Mouse (Mus musculus) spleen, adult 2 months (tissue): Measurements from ENCODE around the gene Cd44.

Experiments used
- CTCF ChIP-seq: fragments of 200-500 bp; IDR thresholded peaks from 2 replicates; pipeline ENCODE4 v1.5.1; 2011; ENCODE audit warnings: mild to moderate bottlenecking, inconsistent platforms; ENCODE audit not compliant: insufficient read depth, insufficient read length, insufficient replicate concordance; ENCODE audit errors: extremely low read depth
- POLR2A ChIP-seq: fragments of 200-500 bp; IDR thresholded peaks from 2 replicates; pipeline ENCODE4 v1.6.1; 2011; ENCODE audit warnings: low read depth, low read length, inconsistent platforms

DNA sequence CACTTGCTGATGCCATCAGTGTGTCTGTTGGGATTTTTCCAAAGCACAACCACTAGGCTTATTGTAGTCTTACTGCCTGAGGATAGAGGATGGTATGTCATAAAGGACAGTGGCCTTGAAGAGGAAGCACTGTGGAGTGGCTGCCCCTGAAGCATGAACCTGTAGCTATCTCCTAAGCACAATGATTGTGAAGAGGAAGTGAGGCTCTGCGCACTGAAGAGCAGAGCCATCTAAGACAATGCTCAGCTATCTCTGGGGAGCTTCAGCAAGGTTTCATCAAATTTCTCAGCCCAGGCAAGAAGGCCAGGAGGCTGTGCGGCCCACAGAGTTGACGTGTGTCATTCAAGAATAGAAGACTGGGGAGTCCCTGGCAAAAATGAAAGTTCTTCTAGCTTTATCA is 106.4 kb downstream of the Cd44 start:
- TF ChIP-seq POLR2A (no peak), CTCF (no peak)
